Mouse (Mus musculus) midbrain, embryonic 11.5 days (tissue): ENCODE data around the gene Ceacam19. TPM values are rescaled to one million over a fixed set of nuclear protein-coding genes. Genes with fewer than 3 reads are reported as not detected.

ENCODE experiments used
- ATAC-seq: fragments of 200-750 bp; cut with Nextera tagmentation; 2 replicates; pipeline ENCODE4 v1.8.0; 2017; ENCODE audit warnings: moderate TSS enrichment, moderate library complexity; ENCODE audit not compliant: low FRiP score
- DNase-seq: peaks from one replicate; pipeline ENCODE4 v3.0.0; 2015; ENCODE audit warnings: low spot score; ENCODE audit errors: missing footprints
- H3K27ac ChIP-seq: fragments of 300-500 bp; sonication (generic); 2 replicates; pipeline ENCODE4 v1.5.1; 2014; ENCODE audit warnings: low read depth, low read length
- H3K27me3 ChIP-seq: fragments of 300-500 bp; sonication (generic); 2 replicates; pipeline ENCODE4 v1.6.1; 2014; ENCODE audit warnings: mild to moderate bottlenecking, low read length, moderate library complexity, mixed read lengths; ENCODE audit not compliant: control insufficient read depth, insufficient read depth
- H3K36me3 ChIP-seq: fragments of 300-500 bp; sonication (generic); 2 replicates; pipeline ENCODE4 v1.6.1; 2014; ENCODE audit warnings: mild to moderate bottlenecking, low read length, moderate library complexity, mixed read lengths; ENCODE audit not compliant: control insufficient read depth, insufficient read depth
- H3K4me1 ChIP-seq: fragments of 300-500 bp; sonication (generic); 2 replicates; pipeline ENCODE4 v1.6.1; 2014; ENCODE audit warnings: low read length; ENCODE audit not compliant: control insufficient read depth, insufficient read depth
- H3K4me2 ChIP-seq: fragments of 300-500 bp; sonication (generic); 2 replicates; pipeline ENCODE4 v1.6.1; 2014; ENCODE audit warnings: mild to moderate bottlenecking, moderate library complexity
- H3K4me3 ChIP-seq: fragments of 300-500 bp; sonication (generic); 2 replicates; pipeline ENCODE4 v1.5.1; 2014; ENCODE audit warnings: low read depth, low read length
- H3K9ac ChIP-seq: fragments of 300-500 bp; sonication (generic); 2 replicates; pipeline ENCODE4 v1.6.1; 2014; ENCODE audit warnings: low read length
- H3K9me3 ChIP-seq: fragments of 300-500 bp; sonication (generic); 2 replicates; pipeline ENCODE4 v1.6.1; 2016; ENCODE audit warnings: low read length; ENCODE audit not compliant: control insufficient read depth
- WGBS: fragments of 180-500 bp; shearing (Covaris S2); extraction: QIAGEN DNeasy Blood & Tissue Kit; methylation state at CpG from one replicate; pipeline ENCODE4 v1.1.7; 2014; 5-methylcytosine and 5-hydroxymethylcytosine counted together
- polyA plus RNA-seq: library from polyadenylated mRNA; unstranded; fragments of >200 nt; fragmentation: Nextera tagmentation; extraction: Ambion mirVana; gene quantifications from 2 replicates; pipeline ENCODE4 v1.2.1, GENCODE M21; 2014

Ceacam19 gene
- polyA plus RNA-seq, 1 experiment from 2014 or later, result not detected

DNA sequence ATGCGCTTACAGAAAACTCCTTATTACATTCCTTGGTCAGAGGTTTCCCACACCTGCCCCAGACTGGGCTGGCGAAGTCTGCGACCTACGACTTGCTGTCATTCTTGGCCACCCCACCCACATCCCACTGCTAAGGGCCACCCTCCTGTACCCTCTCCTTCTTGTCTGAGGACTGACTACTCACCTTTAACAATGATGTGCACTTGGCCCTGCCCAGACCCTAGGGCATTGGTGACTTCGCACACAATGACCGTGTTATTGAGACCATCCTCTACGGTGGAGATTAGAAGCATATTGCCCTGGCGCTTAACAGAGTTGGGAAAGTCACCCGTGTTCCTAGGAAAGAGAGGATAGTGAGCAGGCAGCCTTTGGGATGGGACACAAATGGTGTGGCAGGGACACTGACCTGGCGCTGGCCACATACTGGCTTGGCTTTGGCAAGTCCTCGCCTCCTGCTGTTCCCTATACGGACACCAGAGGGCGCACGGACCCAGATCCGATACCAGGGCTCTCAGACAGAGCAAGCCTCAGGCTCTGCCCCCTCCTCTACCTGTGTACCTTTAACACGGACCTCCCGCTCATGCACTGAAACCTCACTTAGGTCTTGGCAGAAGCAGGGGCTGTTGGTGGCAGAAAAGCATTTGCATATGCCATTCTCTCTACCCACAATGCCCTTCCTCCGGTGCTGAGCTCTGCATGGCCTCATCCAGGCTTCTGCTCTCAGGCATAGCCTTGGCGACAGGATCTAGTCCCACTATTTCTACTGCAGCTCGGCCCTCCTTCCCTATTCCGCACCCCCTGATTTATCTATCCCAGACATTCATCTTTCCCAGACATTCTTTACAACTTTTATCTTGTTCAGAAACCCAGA lies 22.9 kb upstream of the Ceacam19 start:
- no peaks in the 10 kb centered on the region for H3K27me3 ChIP-seq
- DNase-seq (peak; percentile 98), ATAC-seq (peak; percentile 83)
- no peak overlapping the region for H3K9ac ChIP-seq
- H3K4me2 ChIP-seq, result no peak overlapping the region
- no peak overlapping the region for H3K4me3 ChIP-seq
- WGBS, result 51% methylated on average over 21 of the region's 21 CpGs
- no peaks in the 10 kb centered on the region for H3K4me1 ChIP-seq
- H3K36me3 ChIP-seq, result no peaks in the 10 kb centered on the region
- no peaks in the 10 kb centered on the region; the same call in 1 of the 2 replicates for H3K9me3 ChIP-seq
- H3K27ac ChIP-seq, result no peak overlapping the region

- no peaks in the 10 kb centered on the region for H3K4me1 ChIP-seq
- no peak overlapping the region for H3K4me3 ChIP-seq
- WGBS, result 52% methylated on average over 8 of the region's 8 CpGs
- H3K4me2 ChIP-seq, result no peak overlapping the region
- H3K9ac ChIP-seq, result no peak overlapping the region
- H3K9me3 ChIP-seq, result peaks cover 6% of the 10 kb centered on the region; the same call in 1 of the 2 replicates
- no peaks in the 10 kb centered on the region for H3K36me3 ChIP-seq
- H3K27me3 ChIP-seq, result no peaks in the 10 kb centered on the region
- ATAC-seq (no peak), DNase-seq (peak; percentile 95)
- no peak overlapping the region for H3K27ac ChIP-seq
These were observed 2.1 kb upstream of the Ceacam19 start for GRCm38 (mm10) chr7:19889881-19890280.

GRCm38 (mm10) chr7:19880754-19881153 lies 7.0 kb downstream of the Ceacam19 start:
- ATAC-seq (no peak), DNase-seq (no peak)
- H3K4me2 ChIP-seq, result no peak overlapping the region
- no peak overlapping the region for H3K9ac ChIP-seq
- H3K27me3 ChIP-seq, result no peaks in the 10 kb centered on the region
- no peak overlapping the region for H3K4me3 ChIP-seq
- 83% methylated on average over 8 of the region's 8 CpGs for WGBS
- no peaks in the 10 kb centered on the region for H3K36me3 ChIP-seq
- H3K4me1 ChIP-seq, result no peaks in the 10 kb centered on the region
- H3K27ac ChIP-seq, result no peak overlapping the region
- peaks cover 4% of the 10 kb centered on the region; the same call in 1 of the 2 replicates for H3K9me3 ChIP-seq

DNA sequence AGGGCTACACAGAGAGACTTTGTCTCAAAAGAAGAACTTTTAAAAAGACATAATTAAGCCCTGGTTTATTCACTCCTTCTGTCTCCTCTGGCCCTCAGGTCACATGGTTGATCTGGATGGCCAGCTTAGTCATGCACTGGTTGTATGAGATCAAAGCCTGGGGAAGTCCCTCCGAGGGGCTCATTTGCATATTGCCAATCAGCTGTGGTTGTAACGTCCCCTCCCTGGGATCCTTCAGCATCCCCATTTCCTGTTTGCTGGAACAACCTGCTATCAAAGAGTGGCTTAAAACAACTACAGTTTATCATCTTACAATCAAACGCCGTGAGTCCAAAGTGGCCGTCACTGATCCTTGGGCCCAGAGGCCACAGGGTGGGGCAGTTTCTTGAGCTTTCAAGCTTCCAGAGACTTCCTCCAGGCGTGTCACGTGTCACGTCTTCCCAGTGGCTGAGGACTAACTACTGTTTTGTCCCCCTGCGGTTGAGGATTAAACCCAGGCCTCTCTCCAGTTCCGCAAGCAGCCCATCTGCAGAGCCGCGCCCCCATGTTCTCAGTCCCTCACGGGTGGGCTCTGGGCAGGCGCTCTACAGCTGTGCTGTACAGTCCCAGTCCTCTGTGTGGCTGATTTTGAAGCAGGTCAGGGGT lies 10.9 kb downstream of the Ceacam19 start:
- ATAC-seq (peak; percentile 43; the same call in 1 of the 2 replicates), DNase-seq (no peak)
- H3K9me3 ChIP-seq, result no peaks in the 10 kb centered on the region
- no peaks in the 10 kb centered on the region for H3K36me3 ChIP-seq
- H3K9ac ChIP-seq, result no peak overlapping the region
- H3K4me2 ChIP-seq, result no peak overlapping the region
- WGBS, result 51% methylated on average over 14 of the region's 14 CpGs
- H3K27me3 ChIP-seq, result no peaks in the 10 kb centered on the region
- no peaks in the 10 kb centered on the region for H3K4me1 ChIP-seq
- H3K4me3 ChIP-seq, result no peak overlapping the region
- H3K27ac ChIP-seq, result no peak overlapping the region

- 47% methylated on average over 13 of the region's 13 CpGs for WGBS
- ATAC-seq, result peak; percentile 38; the same call in 1 of the 2 replicates
- no peak overlapping the region for H3K4me3 ChIP-seq
- H3K9me3 ChIP-seq, result no peaks in the 10 kb centered on the region
- no peak overlapping the region for H3K9ac ChIP-seq
- no peak overlapping the region for H3K27ac ChIP-seq
- peak; percentile 92 for DNase-seq
- H3K27me3 ChIP-seq, result no peaks in the 10 kb centered on the region
- no peak overlapping the region for H3K4me2 ChIP-seq
- H3K36me3 ChIP-seq, result no peaks in the 10 kb centered on the region
- H3K4me1 ChIP-seq, result no peaks in the 10 kb centered on the region
These were observed 11.7 kb downstream of the Ceacam19 start for GRCm38 (mm10) chr7:19875948-19876682.

DNA sequence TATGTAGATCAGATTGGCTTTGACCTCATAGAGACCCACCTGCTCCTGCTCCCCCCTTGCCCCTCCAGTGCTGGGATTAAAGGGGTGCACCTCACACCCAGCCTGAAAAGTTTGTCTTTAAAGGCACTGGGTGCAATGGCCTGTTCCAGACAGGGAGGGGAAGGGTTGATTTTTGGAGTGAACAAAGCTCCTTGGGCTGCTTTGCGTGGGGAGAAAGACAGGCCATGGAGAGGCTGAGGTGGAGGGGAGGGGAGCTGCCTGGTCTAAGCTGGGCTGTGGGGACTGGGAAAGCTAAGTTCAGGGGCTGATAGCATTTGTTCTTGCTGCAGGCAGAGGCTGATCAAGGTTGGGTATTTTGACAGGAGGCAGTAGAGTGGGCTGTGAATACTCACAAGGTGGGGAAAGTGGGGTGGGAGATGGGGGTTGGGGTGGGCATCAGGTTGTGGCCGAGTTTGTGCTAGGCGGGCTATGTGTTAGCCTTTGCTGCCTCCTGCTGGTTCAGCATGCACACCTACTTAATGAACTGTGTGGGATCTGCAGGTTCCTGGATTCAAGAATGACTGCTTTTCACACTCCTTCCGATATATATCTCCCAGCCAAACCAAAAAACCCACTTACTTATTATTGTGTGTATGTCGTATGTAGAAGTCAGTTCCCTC lies 15.7 kb downstream of the Ceacam19 start:
- Histone ChIP-seq H3K27ac (no peak overlapping the region), H3K4me3 (no peak overlapping the region), H3K4me2 (no peak overlapping the region), H3K36me3 (no peaks in the 10 kb centered on the region), H3K9ac (no peak overlapping the region), H3K9me3 (no peaks in the 10 kb centered on the region), H3K27me3 (no peaks in the 10 kb centered on the region), H3K4me1 (no peaks in the 10 kb centered on the region)
- 44% methylated on average over 5 of the region's 5 CpGs for WGBS
- ATAC-seq (no peak), DNase-seq (no peak)

- Histone ChIP-seq H3K9ac (no peak overlapping the region), H3K36me3 (no peaks in the 10 kb centered on the region), H3K27ac (no peak overlapping the region), H3K27me3 (no peaks in the 10 kb centered on the region), H3K9me3 (no peaks in the 10 kb centered on the region), H3K4me1 (no peaks in the 10 kb centered on the region), H3K4me3 (no peak overlapping the region), H3K4me2 (no peak overlapping the region)
- DNase-seq (no peak), ATAC-seq (no peak)
- 67% methylated on average over 10 of the region's 10 CpGs for WGBS
These were observed 16.6 kb downstream of the Ceacam19 start for GRCm38 (mm10) chr7:19871137-19871621.

- Histone ChIP-seq H3K9ac (no peak overlapping the region), H3K4me1 (no peaks in the 10 kb centered on the region), H3K4me3 (no peak overlapping the region), H3K4me2 (no peak overlapping the region), H3K27ac (no peak overlapping the region), H3K9me3 (no peaks in the 10 kb centered on the region), H3K36me3 (no peaks in the 10 kb centered on the region), H3K27me3 (no peaks in the 10 kb centered on the region)
- no peak for DNase-seq
- ATAC-seq, result no peak
- WGBS, result 86% methylated on average over 16 of the region's 16 CpGs
These were observed 19.9 kb downstream of the Ceacam19 start for GRCm38 (mm10) chr7:19867751-19868399.
